Mouse (Mus musculus): ENCODE measurements around the gene Gnaq. TPM values are rescaled to one million over a fixed set of nuclear protein-coding genes. Genes with fewer than 3 reads are reported as not detected.
A peak's percentile ranks its signal among the peaks of the same experiment; 100 is the strongest.

Gene Gnaq
- total RNA-seq, 2 experiments from 2014 or later = 12.2 to 15.7 TPM

- DNase-seq = peak; percentile 88
- H3K27ac ChIP-seq = peak within 1 kb of the TSS; percentile 63
- intact Hi-C loops (cut with DNase I) = loop anchor here (5.0 kb wide), 2 partner anchors 78 to 122 kb away; no protein-coding TSS in a partner anchor
- peak within 1 kb of the TSS; percentile 68 for H3K4me3 ChIP-seq
- TF ChIP-seq CTCF (IDR thresholded peaks at IDR 0.05) = peak; percentile 69
These were observed 303.1 kb downstream of the Gnaq start, which contains the start of gene Gna14 for GRCm38 (mm10) chr19:16435531-16436231. Gna14 (plus strand) TSS chr19:16435762.

- intact Hi-C loops (cut with DNase I) = loop anchor here (5.0 kb wide), 2 partner anchors 79 to 121 kb away; no protein-coding TSS in a partner anchor
- Histone ChIP-seq H3K27ac (peak overlapping the region; percentile 63), H3K4me3 (peak overlapping the region; percentile 68)
- peak; percentile 33 for DNase-seq
- no peak for TF ChIP-seq CTCF (IDR thresholded peaks at IDR 0.05)
These were observed 303.9 kb downstream of the Gnaq start for GRCm38 (mm10) chr19:16436335-16437169.

Small RNAs within 50 kb of the gene (microRNA-seq; reads per million reads assigned to microRNA genes)
- not detected for gene Mir496b

Other genes with a start within 250 kb of the Gnaq start
- under 1 TPM; 0.78 to 0.82 TPM for gene Psat1, start 185.5 kb upstream of the Gnaq start, total RNA-seq (2021)
- 1 to 10 TPM; 2.1 to 2.3 TPM for gene Cep78, start 147.8 kb upstream of the Gnaq start, total RNA-seq (2021)